Mouse (Mus musculus) stomach, embryonic 14.5 days (tissue): ENCODE measurements at regions not wholly inside any gene's neighbourhood (a gene's known extent, or its start where the extent isn't known, plus 50 kb on each side); places are given as distances from the start of the nearest gene placed in this dataset.

Experiments used
- ATAC-seq: fragments of 200-750 bp; cut with Nextera tagmentation; 2 replicates; pipeline ENCODE4 v1.8.0; 2017; ENCODE audit warnings: low read depth, moderate TSS enrichment; ENCODE audit not compliant: insufficient number of reproducible peaks, insufficient read depth, low FRiP score
- H3K27ac ChIP-seq: fragments of 300-500 bp; sonication (generic); 2 replicates; pipeline ENCODE4 v1.5.1; 2014; ENCODE audit warnings: mild to moderate bottlenecking, low read length, moderate library complexity, mixed read lengths
- H3K27me3 ChIP-seq: fragments of 300-500 bp; sonication (generic); 2 replicates; pipeline ENCODE4 v1.6.1; 2014; ENCODE audit warnings: low read length, control low read depth, mixed read lengths; ENCODE audit not compliant: control insufficient read depth, insufficient read depth
- H3K36me3 ChIP-seq: fragments of 300-500 bp; sonication (generic); 2 replicates; pipeline ENCODE4 v1.6.1; 2014; ENCODE audit warnings: mild to moderate bottlenecking, control low read depth, low read length, moderate library complexity, mixed read lengths; ENCODE audit not compliant: control insufficient read depth, insufficient read depth
- H3K4me1 ChIP-seq: fragments of 300-500 bp; sonication (generic); 2 replicates; pipeline ENCODE4 v1.6.1; 2014; ENCODE audit warnings: low read length, control low read depth, mixed read lengths; ENCODE audit not compliant: control insufficient read depth, insufficient read depth
- H3K4me2 ChIP-seq: fragments of 300-500 bp; sonication (generic); replicated peaks from 2 replicates; pipeline ENCODE4 v1.6.1; 2014; ENCODE audit warnings: low read depth, low read length, control low read depth
- H3K4me3 ChIP-seq: fragments of 300-500 bp; sonication (generic); 2 replicates; pipeline ENCODE4 v1.5.1; 2014; ENCODE audit warnings: low read depth, low read length, control low read depth
- H3K9ac ChIP-seq: fragments of 300-500 bp; sonication (generic); replicated peaks from 2 replicates; pipeline ENCODE4 v1.6.1; 2014; ENCODE audit warnings: low read depth, mild to moderate bottlenecking, control low read depth, low read length, moderate library complexity, mixed read lengths
- H3K9me3 ChIP-seq: fragments of 300-500 bp; sonication (generic); 2 replicates; pipeline ENCODE4 v1.6.1; 2016; ENCODE audit warnings: low read depth, low read length, control low read depth; ENCODE audit not compliant: control insufficient read depth
- WGBS: fragments of 180-500 bp; shearing (Covaris S2); extraction: QIAGEN DNeasy Blood & Tissue Kit; methylation state at CpG from one replicate; pipeline ENCODE4 v1.1.7; 2014; 5-methylcytosine and 5-hydroxymethylcytosine counted together

- no peak overlapping the region for H3K9ac ChIP-seq
- H3K27ac ChIP-seq, result no peak overlapping the region
- no peaks in the 10 kb centered on the region for H3K4me1 ChIP-seq
- no peak for ATAC-seq
- WGBS, result 86% methylated on average over 4 of the region's 4 CpGs
- no peak overlapping the region for H3K4me2 ChIP-seq
- no peaks in the 10 kb centered on the region for H3K27me3 ChIP-seq
- no peak overlapping the region for H3K4me3 ChIP-seq
- H3K36me3 ChIP-seq, result no peaks in the 10 kb centered on the region
- H3K9me3 ChIP-seq, result no peaks in the 10 kb centered on the region
These were observed 225.9 kb upstream of the 3110018I06Rik start for GRCm38 (mm10) chr12:107262516-107262915.

GRCm38 (mm10) chr12:107266696-107267095 lies 221.7 kb upstream of the 3110018I06Rik start:
- Histone ChIP-seq H3K4me2 (no peak overlapping the region), H3K36me3 (no peaks in the 10 kb centered on the region), H3K4me3 (no peak overlapping the region), H3K27me3 (no peaks in the 10 kb centered on the region), H3K9me3 (no peaks in the 10 kb centered on the region), H3K4me1 (no peaks in the 10 kb centered on the region), H3K9ac (no peak overlapping the region), H3K27ac (no peak overlapping the region)
- 81% methylated on average over 2 of the region's 2 CpGs for WGBS
- no peak for ATAC-seq

- Histone ChIP-seq H3K4me2 (no peak overlapping the region), H3K9me3 (no peaks in the 10 kb centered on the region), H3K27me3 (no peaks in the 10 kb centered on the region), H3K27ac (no peak overlapping the region), H3K36me3 (no peaks in the 10 kb centered on the region), H3K4me1 (no peaks in the 10 kb centered on the region), H3K4me3 (no peak overlapping the region), H3K9ac (no peak overlapping the region)
- no peak for ATAC-seq
- WGBS, result 59% methylated on average over 9 of the region's 9 CpGs
These were observed 202.8 kb upstream of the 3110018I06Rik start for GRCm38 (mm10) chr12:107285622-107286021.

GRCm38 (mm10) chr12:107291377-107291776 lies 197.1 kb upstream of the 3110018I06Rik start:
- WGBS, result 78% methylated on average over 5 of the region's 5 CpGs
- Histone ChIP-seq H3K27ac (no peak overlapping the region), H3K9ac (no peak overlapping the region), H3K9me3 (no peaks in the 10 kb centered on the region), H3K4me1 (no peaks in the 10 kb centered on the region), H3K36me3 (no peaks in the 10 kb centered on the region), H3K4me2 (no peak overlapping the region), H3K4me3 (no peak overlapping the region), H3K27me3 (no peaks in the 10 kb centered on the region)
- ATAC-seq, result no peak

GRCm38 (mm10) chr12:107307094-107307740 lies 181.2 kb upstream of the 3110018I06Rik start:
- H3K36me3 ChIP-seq, result no peaks in the 10 kb centered on the region
- H3K9ac ChIP-seq, result no peak overlapping the region
- H3K27me3 ChIP-seq, result no peaks in the 10 kb centered on the region
- no peak for ATAC-seq
- 18% methylated on average over 15 of the region's 15 CpGs for WGBS
- H3K4me1 ChIP-seq, result no peaks in the 10 kb centered on the region
- H3K4me3 ChIP-seq, result no peak overlapping the region
- H3K4me2 ChIP-seq, result no peak overlapping the region
- H3K27ac ChIP-seq, result no peak overlapping the region
- H3K9me3 ChIP-seq, result no peaks in the 10 kb centered on the region

GRCm38 (mm10) chr12:107315446-107315845 lies 173.0 kb upstream of the 3110018I06Rik start:
- Histone ChIP-seq H3K9me3 (no peaks in the 10 kb centered on the region), H3K27me3 (no peaks in the 10 kb centered on the region), H3K4me3 (no peak overlapping the region), H3K4me2 (no peak overlapping the region), H3K27ac (no peak overlapping the region), H3K4me1 (no peaks in the 10 kb centered on the region), H3K36me3 (no peaks in the 10 kb centered on the region), H3K9ac (no peak overlapping the region)
- no peak for ATAC-seq
- WGBS, result 90% methylated on average over 4 of the region's 4 CpGs

- no peaks in the 10 kb centered on the region for H3K9me3 ChIP-seq
- H3K27me3 ChIP-seq, result no peaks in the 10 kb centered on the region
- WGBS, result 71% methylated on average over 7 of the region's 7 CpGs
- H3K27ac ChIP-seq, result no peak overlapping the region
- no peaks in the 10 kb centered on the region for H3K4me1 ChIP-seq
- no peak overlapping the region for H3K4me3 ChIP-seq
- H3K36me3 ChIP-seq, result no peaks in the 10 kb centered on the region
- H3K4me2 ChIP-seq, result no peak overlapping the region
- H3K9ac ChIP-seq, result no peak overlapping the region
- ATAC-seq, result no peak
These were observed 165.6 kb upstream of the 3110018I06Rik start for GRCm38 (mm10) chr12:107322861-107323260.

GRCm38 (mm10) chr12:107326101-107326500 lies 162.3 kb upstream of the 3110018I06Rik start:
- 92% methylated on average over 10 of the region's 10 CpGs for WGBS
- no peak for ATAC-seq
- no peak overlapping the region for H3K4me3 ChIP-seq
- H3K4me2 ChIP-seq, result no peak overlapping the region
- no peak overlapping the region for H3K9ac ChIP-seq
- H3K9me3 ChIP-seq, result no peaks in the 10 kb centered on the region
- no peaks in the 10 kb centered on the region for H3K27me3 ChIP-seq
- no peak overlapping the region for H3K27ac ChIP-seq
- H3K36me3 ChIP-seq, result no peaks in the 10 kb centered on the region
- H3K4me1 ChIP-seq, result no peaks in the 10 kb centered on the region

GRCm38 (mm10) chr12:107327107-107327770 lies 161.2 kb upstream of the 3110018I06Rik start:
- Histone ChIP-seq H3K4me3 (no peak overlapping the region), H3K27ac (no peak overlapping the region), H3K27me3 (no peaks in the 10 kb centered on the region), H3K9ac (no peak overlapping the region), H3K4me1 (no peaks in the 10 kb centered on the region), H3K4me2 (no peak overlapping the region), H3K9me3 (no peaks in the 10 kb centered on the region), H3K36me3 (no peaks in the 10 kb centered on the region)
- 74% methylated on average over 9 of the region's 9 CpGs for WGBS
- ATAC-seq, result no peak
